Mouse (Mus musculus): ENCODE data around the gene Rinl.
A peak's percentile ranks its signal among the peaks of the same experiment; 100 is the strongest.

Rinl gene

GRCm38 (mm10) chr7:28810107-28811066, 21.6 kb downstream of the Rinl start:
- peak; percentile 97 to 98 for DNase-seq

DNA sequence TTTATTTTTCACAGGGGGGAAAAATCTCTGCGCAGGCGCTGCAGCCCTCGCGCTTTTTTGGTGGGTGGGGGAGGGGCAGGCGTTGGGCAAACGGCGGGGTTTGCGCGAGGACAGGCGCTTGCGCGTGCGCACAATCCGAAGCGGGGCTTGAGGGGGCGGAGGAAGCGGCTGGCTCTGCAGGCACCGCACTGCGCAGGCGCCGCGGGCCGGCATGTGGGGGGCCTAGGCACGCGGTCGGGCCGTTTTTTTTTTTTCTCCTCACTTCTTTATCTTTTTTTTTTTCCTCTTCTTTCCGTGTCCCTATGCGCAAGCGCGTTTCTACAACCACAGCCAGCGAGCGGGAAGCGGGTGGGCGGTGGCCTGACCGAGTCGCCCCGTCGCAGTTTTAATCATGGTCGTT, 22.5 kb downstream of the Rinl start:
- DNase-seq = peak; percentile 87 to 94

DNA sequence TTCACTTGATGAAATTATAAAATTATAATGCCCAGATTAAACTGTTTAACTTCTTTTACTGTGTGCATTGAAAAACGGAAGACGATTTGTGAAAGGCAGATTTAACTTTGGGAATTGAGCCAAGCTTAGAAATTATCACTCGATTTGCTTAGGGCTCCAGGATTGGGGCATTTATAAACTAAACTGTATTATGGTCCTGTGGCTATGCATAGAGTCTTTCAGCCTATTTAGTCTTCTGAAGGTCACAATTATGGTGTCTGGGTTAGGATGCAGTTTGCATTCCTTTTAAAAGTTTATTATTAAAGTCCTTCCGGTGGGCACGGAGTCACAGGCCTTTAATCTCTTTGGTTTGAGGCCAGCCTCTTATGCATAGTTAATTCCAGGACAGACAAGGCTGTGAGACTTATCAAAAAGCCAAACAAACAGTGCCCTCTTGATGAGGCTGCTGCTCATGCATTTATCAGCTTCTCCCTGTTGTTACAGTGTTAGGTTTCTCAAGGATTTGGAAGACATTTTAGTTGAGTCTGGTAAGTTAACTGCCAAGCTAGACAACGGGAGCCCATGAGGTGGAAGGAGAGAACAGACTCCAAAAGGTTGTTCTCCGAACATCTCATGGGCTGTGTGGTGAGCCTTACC, 23.0 kb downstream of the Rinl start:
- no peak for DNase-seq

- no peak for DNase-seq
Measured at GRCm38 (mm10) chr7:28812436-28812835, 23.7 kb downstream of the Rinl start.

- no peak for DNase-seq
Measured at GRCm38 (mm10) chr7:28812949-28813348, 24.2 kb downstream of the Rinl start.

GRCm38 (mm10) chr7:28814306-28815034, 25.7 kb downstream of the Rinl start:
- no peak for DNase-seq

GRCm38 (mm10) chr7:28815230-28815629, 26.5 kb downstream of the Rinl start:
- DNase-seq = no peak

DNA sequence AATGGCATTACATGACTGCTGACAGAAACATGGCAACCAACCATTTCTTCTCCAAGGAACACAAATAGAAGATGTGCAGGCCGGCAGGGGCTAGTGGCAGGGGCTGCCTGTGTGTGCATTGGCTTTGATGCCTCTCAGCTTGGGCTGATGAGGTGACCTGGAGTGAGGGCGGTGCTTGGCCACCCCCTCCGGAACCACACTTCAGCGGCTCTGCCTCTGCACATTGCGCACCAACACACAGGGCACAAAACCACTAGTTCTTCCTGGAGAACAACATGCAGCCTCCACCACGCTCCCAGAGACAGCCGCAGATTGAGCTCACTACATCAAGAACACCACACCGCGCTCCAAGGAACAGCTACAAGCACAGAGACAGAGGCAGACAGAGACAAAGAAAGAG, 27.4 kb downstream of the Rinl start:
- no peak for DNase-seq

DNA sequence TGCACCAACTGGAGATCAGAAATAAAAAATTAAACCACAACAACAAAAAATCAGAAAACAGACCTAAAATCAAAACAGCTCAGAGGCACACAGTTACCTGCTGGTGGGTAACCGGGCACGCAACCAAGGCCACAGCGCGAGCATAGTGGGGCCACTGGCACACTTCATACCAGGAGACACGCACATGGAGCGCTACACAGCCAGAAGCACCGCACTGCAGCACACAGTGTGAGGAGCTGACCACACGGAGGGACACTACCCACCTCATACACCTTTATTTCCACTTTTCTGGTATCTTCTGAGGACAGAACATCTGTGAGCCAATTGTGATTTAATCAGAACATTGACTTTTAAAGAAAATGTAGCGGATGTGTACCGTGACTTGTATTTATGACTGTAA, 28.2 kb downstream of the Rinl start:
- DNase-seq = no peak

GRCm38 (mm10) chr7:28817524-28817923, 28.8 kb downstream of the Rinl start:
- DNase-seq = no peak

- DNase-seq = no peak
Measured at GRCm38 (mm10) chr7:28817957-28818356, 29.2 kb downstream of the Rinl start.

DNA sequence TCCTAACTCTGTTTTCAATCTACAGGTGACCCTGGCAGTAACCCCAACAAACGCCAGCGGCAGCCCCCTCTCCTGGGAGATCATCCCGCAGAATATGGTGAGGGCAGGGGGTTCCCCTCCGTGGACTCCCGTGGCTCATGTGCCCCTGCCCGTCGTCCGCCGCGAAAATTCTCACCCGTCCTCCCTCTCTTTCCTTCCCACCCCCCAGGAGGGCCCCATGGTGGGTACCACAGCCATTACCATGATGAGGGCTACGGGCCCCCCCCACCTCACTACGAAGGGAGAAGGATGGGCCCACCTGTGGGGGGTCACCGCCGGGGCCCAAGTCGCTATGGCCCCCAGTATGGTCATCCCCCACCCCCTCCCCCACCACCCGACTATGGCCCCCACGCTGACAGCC, 29.7 kb downstream of the Rinl start:
- DNase-seq = no peak

DNA sequence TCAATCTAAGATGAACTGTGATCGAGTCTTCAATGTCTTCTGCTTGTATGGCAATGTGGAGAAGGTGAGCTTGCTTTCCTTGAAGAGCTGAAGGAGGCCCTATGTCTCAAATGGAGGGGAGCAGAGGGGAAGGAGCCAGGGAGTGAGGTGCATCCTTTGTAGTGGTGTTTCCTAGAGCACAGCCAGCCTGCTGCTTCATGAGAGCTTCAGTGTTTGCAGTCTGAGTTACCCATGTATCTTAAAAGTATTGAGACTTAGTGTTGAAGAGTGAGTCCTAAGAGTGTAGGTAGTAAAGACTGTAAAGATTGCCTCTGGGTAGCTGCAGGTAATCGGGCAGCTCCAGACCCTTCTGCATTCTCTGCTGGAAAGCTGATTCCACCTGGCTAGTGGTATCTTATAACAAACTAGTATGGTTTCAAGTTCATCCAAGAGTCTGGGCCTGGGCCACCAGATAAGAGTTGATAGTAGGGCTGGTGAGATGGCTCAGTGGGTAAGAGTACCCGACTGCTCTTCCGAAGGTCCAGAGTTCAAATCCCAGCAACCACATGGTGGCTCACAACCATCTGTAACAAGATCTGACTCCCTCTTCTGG, 30.2 kb downstream of the Rinl start:
- DNase-seq = no peak

- no peak for DNase-seq
Measured at GRCm38 (mm10) chr7:28819571-28819970, 30.8 kb downstream of the Rinl start.

DNA sequence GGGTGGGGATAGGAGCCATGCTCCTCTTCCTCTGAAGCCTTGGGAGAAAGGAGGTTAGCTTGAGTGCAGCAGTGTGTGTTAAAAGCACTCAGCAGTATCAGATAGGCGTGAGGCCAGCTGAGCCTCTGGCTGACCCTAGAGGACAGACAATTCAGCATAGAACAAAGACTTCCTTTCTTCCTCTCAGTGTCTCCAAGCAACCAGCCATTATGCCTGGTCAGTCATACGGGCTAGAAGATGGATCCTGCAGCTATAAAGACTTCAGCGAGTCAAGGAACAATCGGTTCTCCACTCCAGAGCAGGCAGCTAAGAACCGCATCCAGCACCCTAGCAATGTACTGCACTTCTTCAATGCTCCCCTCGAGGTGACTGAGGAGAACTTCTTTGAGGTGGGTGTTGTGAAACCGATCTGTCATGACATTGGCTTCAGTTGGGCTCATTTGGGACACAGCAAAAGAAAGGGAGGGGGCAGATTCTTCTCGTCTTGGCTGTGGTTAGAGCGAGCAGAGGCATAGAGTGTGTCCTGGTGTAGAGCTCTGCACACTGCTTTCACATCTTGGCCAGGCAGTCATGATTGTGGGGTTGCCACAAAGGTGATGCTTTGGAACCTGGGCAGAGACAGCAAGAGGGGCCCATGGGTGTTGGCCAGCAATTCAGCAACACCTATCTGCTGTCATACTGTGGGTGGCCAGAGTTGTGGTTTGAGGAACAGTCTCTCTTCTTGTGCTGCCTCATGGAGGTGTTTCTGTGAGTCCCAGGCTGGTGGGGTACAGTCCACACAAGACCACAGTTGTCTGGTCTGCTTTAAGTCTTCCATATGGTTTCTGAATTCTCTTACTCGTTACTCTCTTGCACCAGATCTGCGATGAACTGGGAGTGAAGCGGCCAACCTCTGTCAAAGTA, 31.8 kb downstream of the Rinl start:
- no peak for DNase-seq

DNA sequence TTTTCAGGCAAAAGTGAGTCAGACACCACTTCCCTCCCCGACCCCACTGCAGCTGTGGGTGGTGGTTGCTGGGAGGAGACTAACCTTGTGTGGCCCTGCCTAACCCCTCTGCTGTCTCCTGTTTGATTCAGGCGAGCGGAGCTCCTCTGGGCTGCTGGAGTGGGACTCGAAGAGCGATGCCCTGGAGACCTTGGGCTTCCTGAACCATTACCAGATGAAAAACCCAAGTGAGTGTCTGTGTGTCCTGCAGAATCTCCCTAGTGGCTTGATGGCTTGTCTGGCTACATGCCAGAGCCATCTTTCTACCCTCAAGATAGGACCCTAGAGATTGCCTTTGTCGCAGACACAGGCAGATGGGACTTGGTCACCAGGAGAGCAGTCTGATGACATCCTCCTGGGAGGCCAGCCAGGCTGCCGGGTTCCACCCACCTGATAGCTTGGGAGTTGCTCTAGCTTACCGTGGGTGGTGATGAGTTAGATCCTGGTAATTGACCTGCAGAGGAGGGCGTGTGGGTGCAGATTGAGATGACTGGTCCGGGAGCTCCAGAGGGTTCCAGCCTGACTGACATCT, 32.6 kb downstream of the Rinl start:
- DNase-seq = peak; percentile 71 to 81

- DNase-seq = no peak
Measured at GRCm38 (mm10) chr7:28822556-28822955, 33.8 kb downstream of the Rinl start.

GRCm38 (mm10) chr7:28822993-28823903, 34.5 kb downstream of the Rinl start:
- no peak for DNase-seq

DNA sequence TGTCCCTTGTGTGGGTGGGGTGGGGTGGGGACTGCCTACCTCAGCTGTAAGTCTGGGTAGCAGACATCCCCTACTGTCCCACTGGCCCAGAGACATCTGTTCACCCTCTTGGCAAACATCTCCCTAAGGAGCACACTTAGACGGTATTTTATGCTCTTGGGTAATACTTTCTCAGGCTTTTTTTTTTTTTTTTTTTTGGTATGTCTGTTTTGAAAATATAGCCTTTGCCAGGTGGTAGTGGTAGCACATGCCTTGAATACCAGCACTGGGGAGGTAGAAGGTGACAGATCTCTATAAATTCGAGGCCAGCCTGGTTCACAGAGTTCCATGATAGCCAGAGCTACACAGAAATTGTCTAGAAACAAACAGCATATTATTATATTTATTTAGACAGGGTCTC, 35.2 kb downstream of the Rinl start:
- DNase-seq = no peak

DNA sequence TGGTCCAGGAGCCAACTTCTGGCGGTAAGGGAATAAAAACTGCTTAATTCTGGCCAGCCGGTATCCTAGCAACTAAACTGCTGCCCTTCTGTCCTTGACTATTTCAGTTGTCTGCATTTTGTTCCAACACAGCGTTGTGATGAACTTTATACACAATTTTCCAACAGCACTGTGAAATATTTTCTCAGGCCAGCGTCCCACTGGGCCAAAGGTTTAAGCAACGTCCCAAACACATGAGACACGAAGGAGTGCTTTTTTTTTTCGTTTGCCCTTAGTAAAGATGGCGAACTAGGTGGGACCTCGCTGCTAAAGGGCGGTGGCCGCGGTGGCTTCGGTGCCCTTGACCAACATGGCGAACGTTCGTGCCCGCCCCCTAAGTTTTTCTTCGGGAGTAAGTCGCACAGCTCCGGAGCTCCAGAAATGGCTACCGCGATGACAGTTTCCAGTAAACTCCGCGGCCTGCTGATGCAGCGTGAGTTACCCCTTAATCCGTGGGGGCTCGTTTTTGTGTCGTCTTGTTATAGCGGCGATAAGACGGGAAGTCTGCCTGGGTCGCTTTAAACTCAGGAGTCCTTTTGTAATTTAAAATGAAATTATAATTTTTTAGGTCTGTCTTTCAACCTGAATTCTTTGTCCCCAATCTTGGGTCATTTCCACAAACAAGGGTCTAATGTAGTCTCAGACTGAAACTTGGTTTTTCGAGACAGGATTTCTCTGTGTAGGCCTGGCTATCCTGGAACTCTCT, 36.3 kb downstream of the Rinl start, which contains the start of gene Ech1:
TSS of gene Ech1 (plus strand) at position 277 of the 745 bp plus-strand sequence.
- peak; percentile 87 for DNase-seq

All from cerebellum, postnatal 36 days (tissue).